Mouse (Mus musculus): ENCODE data around the gene Tcp1. TPM values are rescaled to one million over a fixed set of nuclear protein-coding genes. Genes with fewer than 3 reads are reported as not detected.
"Not testable (repeated sequence)": the region's sequence is repeated elsewhere in the genome, so short reads cannot be mapped to it uniquely, and the experiment has no call there.

The Tcp1 gene
- polyA plus RNA-seq, 2 experiments: 110 to 249 TPM

- Histone ChIP-seq H3K4me1 (replicated peaks; ENCODE audit: control insufficient read depth in 2 of 2, insufficient read depth in 2 of 2, low read length in 1 of 2) (no peaks in the 10 kb centered on the region), H3K36me3 (replicated peaks; ENCODE audit: control insufficient read depth, insufficient read depth, low read depth) (no peaks in the 10 kb centered on the region), H3K27me3 (ENCODE audit: control insufficient read depth, insufficient read depth, low read length) (no peaks in the 10 kb centered on the region), H3K27ac (no peak overlapping the region), H3K4me3 (ENCODE audit: insufficient read depth in 1 of 2, low read depth in 2 of 2, low read length in 2 of 2) (no peak overlapping the region), H3K4me2 (ENCODE audit: low read depth) (no peak overlapping the region), H3K9ac (replicated peaks) (no peak overlapping the region), H3K9me3 (ENCODE audit: control insufficient read depth, low read length) (no peaks in the 10 kb centered on the region)
- ATAC-seq (ENCODE audit: insufficient read depth): no peak
- TF ChIP-seq CTCF (IDR thresholded peaks at IDR 0.05; ENCODE audit: low read depth) (no peak), EP300 (IDR thresholded peaks at IDR 0.05; ENCODE audit: low read depth) (no peak)
- 77% methylated on average over 4 of the region's 4 CpGs for WGBS (ENCODE audit: insufficient replicate concordance)
- no peak for DNase-seq (ENCODE audit: low read depth in 3 of 3, low spot score in 3 of 3)
Observed at GRCm38 (mm10) chr17:12891054-12891453, 24.4 kb upstream of the Tcp1 start.

DNA sequence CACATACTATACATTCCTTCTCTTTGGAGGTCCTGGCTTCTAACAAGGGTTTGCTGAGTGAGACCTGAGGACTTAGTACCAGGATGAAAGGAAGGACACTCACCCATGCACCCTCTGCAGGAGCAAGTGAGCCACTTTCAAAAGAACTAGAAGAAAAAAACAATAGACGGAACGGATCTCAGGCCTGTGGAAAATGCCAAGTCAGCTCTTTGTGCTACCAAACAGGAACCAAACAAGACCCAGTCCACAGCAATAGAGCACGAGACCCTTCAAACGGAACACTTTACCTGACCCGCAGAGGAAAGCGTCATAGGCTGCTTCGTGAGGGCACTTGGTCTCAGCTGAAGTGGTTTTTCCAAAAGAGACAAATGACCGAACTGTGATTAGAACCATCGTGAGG, 23.5 kb upstream of the Tcp1 start:
- H3K27me3 ChIP-seq (ENCODE audit: control insufficient read depth, insufficient read depth, low read length): no peaks in the 10 kb centered on the region
- TF ChIP-seq CTCF (IDR thresholded peaks at IDR 0.05; ENCODE audit: low read depth) (no peak), EP300 (IDR thresholded peaks at IDR 0.05; ENCODE audit: low read depth) (no peak)
- H3K9me3 ChIP-seq (ENCODE audit: control insufficient read depth, low read length): no peaks in the 10 kb centered on the region
- H3K36me3 ChIP-seq (replicated peaks; ENCODE audit: control insufficient read depth, insufficient read depth, low read depth): no peaks in the 10 kb centered on the region
- DNase-seq (ENCODE audit: low read depth in 3 of 3, low spot score in 3 of 3) (no peak), ATAC-seq (ENCODE audit: insufficient read depth) (no peak)
- no peak overlapping the region for H3K4me2 ChIP-seq (ENCODE audit: low read depth)
- no peak overlapping the region for H3K9ac ChIP-seq (replicated peaks)
- H3K4me3 ChIP-seq (ENCODE audit: insufficient read depth in 1 of 2, low read depth in 2 of 2, low read length in 2 of 2): no peak overlapping the region
- WGBS (ENCODE audit: insufficient replicate concordance): 80% methylated on average over 9 of the region's 9 CpGs
- no peaks in the 10 kb centered on the region for H3K4me1 ChIP-seq (replicated peaks; ENCODE audit: control insufficient read depth in 2 of 2, insufficient read depth in 2 of 2, low read length in 1 of 2)
- H3K27ac ChIP-seq: no peak overlapping the region

DNA sequence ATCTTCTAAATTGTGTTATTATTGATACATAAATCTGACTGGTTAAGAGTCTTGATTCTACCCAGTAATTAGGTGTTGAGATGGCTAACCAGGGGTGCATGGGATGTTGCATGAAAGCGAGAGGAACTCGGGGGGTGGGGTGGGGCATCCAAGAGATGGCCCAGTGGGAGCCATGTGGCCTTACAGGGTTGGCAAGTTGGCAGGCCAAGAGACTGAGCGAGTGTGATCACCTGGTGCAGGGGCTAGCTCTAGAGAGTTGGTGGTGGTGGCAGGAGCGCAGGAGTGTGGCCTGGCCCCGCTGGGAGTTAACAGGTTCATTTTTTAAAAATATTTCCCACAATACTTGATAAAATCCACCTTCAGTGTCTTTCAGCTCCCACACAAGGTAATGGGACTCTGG, 17.8 kb upstream of the Tcp1 start:
- H3K27ac ChIP-seq: no peak overlapping the region
- no peaks in the 10 kb centered on the region for H3K36me3 ChIP-seq (replicated peaks; ENCODE audit: control insufficient read depth, insufficient read depth, low read depth)
- no peaks in the 10 kb centered on the region for H3K27me3 ChIP-seq (ENCODE audit: control insufficient read depth, insufficient read depth, low read length)
- WGBS (ENCODE audit: insufficient replicate concordance): 79% methylated on average over 5 of the region's 5 CpGs
- no peak overlapping the region for H3K4me2 ChIP-seq (ENCODE audit: low read depth)
- H3K9ac ChIP-seq (replicated peaks): no peak overlapping the region
- H3K4me1 ChIP-seq (replicated peaks; ENCODE audit: control insufficient read depth in 2 of 2, insufficient read depth in 2 of 2, low read length in 1 of 2): no peaks in the 10 kb centered on the region
- ATAC-seq (ENCODE audit: insufficient read depth) (no peak), DNase-seq (ENCODE audit: low read depth in 3 of 3, low spot score in 3 of 3) (no peak)
- H3K9me3 ChIP-seq (ENCODE audit: control insufficient read depth, low read length): no peaks in the 10 kb centered on the region
- TF ChIP-seq EP300 (IDR thresholded peaks at IDR 0.05; ENCODE audit: low read depth): no peak
- no peak overlapping the region for H3K4me3 ChIP-seq (ENCODE audit: insufficient read depth in 1 of 2, low read depth in 2 of 2, low read length in 2 of 2)

- not testable (repeated sequence) for H3K36me3 ChIP-seq (replicated peaks; ENCODE audit: control insufficient read depth, insufficient read depth, low read depth); H3K27ac ChIP-seq; H3K4me2 ChIP-seq (ENCODE audit: low read depth); H3K4me1 ChIP-seq (replicated peaks; ENCODE audit: control insufficient read depth in 2 of 2, insufficient read depth in 2 of 2, low read length in 1 of 2); H3K27me3 ChIP-seq (ENCODE audit: control insufficient read depth, insufficient read depth, low read length); DNase-seq (ENCODE audit: low read depth in 3 of 3, low spot score in 3 of 3); H3K9me3 ChIP-seq (ENCODE audit: control insufficient read depth, low read length); H3K9ac ChIP-seq (replicated peaks); ATAC-seq (ENCODE audit: insufficient read depth); H3K4me3 ChIP-seq (ENCODE audit: insufficient read depth in 1 of 2, low read depth in 2 of 2, low read length in 2 of 2)
- WGBS (ENCODE audit: insufficient replicate concordance): 61% methylated on average over 2 of the region's 2 CpGs
Observed at GRCm38 (mm10) chr17:12898607-12899006, 16.9 kb upstream of the Tcp1 start.

GRCm38 (mm10) chr17:12902291-12902690, 13.2 kb upstream of the Tcp1 start:
- H3K36me3 ChIP-seq (replicated peaks; ENCODE audit: control insufficient read depth, insufficient read depth, low read depth): no peaks in the 10 kb centered on the region; the same call in 1 of the 2 replicates
- no peaks in the 10 kb centered on the region for H3K9me3 ChIP-seq (ENCODE audit: control insufficient read depth, low read length)
- no peaks in the 10 kb centered on the region for H3K4me1 ChIP-seq (replicated peaks; ENCODE audit: control insufficient read depth in 2 of 2, insufficient read depth in 2 of 2, low read length in 1 of 2)
- WGBS (ENCODE audit: insufficient replicate concordance): 89% methylated on average over 6 of the region's 6 CpGs
- H3K4me2 ChIP-seq (ENCODE audit: low read depth): no peak overlapping the region
- ATAC-seq (ENCODE audit: insufficient read depth): no peak
- DNase-seq (ENCODE audit: low read depth in 3 of 3, low spot score in 3 of 3): no peak
- H3K4me3 ChIP-seq (ENCODE audit: insufficient read depth in 1 of 2, low read depth in 2 of 2, low read length in 2 of 2): no peak overlapping the region
- H3K27me3 ChIP-seq (ENCODE audit: control insufficient read depth, insufficient read depth, low read length): no peaks in the 10 kb centered on the region
- no peak overlapping the region for H3K27ac ChIP-seq
- TF ChIP-seq EP300 (IDR thresholded peaks at IDR 0.05; ENCODE audit: low read depth) (no peak), CTCF (IDR thresholded peaks at IDR 0.05; ENCODE audit: low read depth) (no peak)
- H3K9ac ChIP-seq (replicated peaks): no peak overlapping the region
